Mouse (Mus musculus) C2C12 (cell line): ENCODE measurements at regions not wholly inside any gene's neighbourhood (a gene's known extent, or its start where the extent isn't known, plus 50 kb on each side); places are given as distances from the start of the nearest gene placed in this dataset.

ENCODE experiments used
- H3K27me3 ChIP-seq: one replicate; pipeline ENCODE4 v1.6.1; 2011; ENCODE audit not compliant: control insufficient read depth, insufficient read depth, insufficient read length
- H3K36me3 ChIP-seq: one replicate; pipeline ENCODE4 v1.6.1; 2011; ENCODE audit not compliant: control insufficient read depth, insufficient read depth
- H3K4me3 ChIP-seq: one replicate; pipeline ENCODE4 v1.5.1; 2011; ENCODE audit warnings: mild to moderate bottlenecking, control low read depth; ENCODE audit not compliant: poor library complexity, insufficient read depth, severe bottlenecking
- H3K79me2 ChIP-seq: one replicate; pipeline ENCODE4 v1.6.1; 2011; ENCODE audit not compliant: control insufficient read depth, insufficient read depth
- H3K79me3 ChIP-seq: one replicate; pipeline ENCODE4 v1.6.1; 2011; ENCODE audit warnings: low read depth, control low read depth
- H3ac ChIP-seq: one replicate; pipeline ENCODE3; 2011; ENCODE audit warnings: low read depth; ENCODE audit not compliant: control insufficient read depth, insufficient read length
- CEBPB ChIP-seq: IDR thresholded peaks from one replicate; pipeline ENCODE4 v1.6.1; 2011; ENCODE audit warnings: low read depth, mild to moderate bottlenecking, control low read depth, moderate library complexity
- CTCF ChIP-seq: IDR thresholded peaks from one replicate; pipeline ENCODE4 v1.5.1; 2011; ENCODE audit not compliant: control insufficient read depth, insufficient read depth, insufficient read length
- FOSL1 ChIP-seq: IDR thresholded peaks from one replicate; pipeline ENCODE4 v1.8.0; 2011; ENCODE audit warnings: mild to moderate bottlenecking, low read length; ENCODE audit not compliant: poor library complexity, insufficient read depth, severe bottlenecking
- MAX ChIP-seq: IDR thresholded peaks from one replicate; pipeline ENCODE4 v1.6.1; 2011; ENCODE audit warnings: mild to moderate bottlenecking, control low read depth
- MYOD1 ChIP-seq: IDR thresholded peaks from one replicate; pipeline ENCODE4 v1.6.1; 2011; ENCODE audit warnings: low read depth; ENCODE audit not compliant: control insufficient read depth, insufficient read length
- MYOG ChIP-seq: IDR thresholded peaks from one replicate; pipeline ENCODE4 v1.6.1; 2011; ENCODE audit not compliant: control insufficient read depth, insufficient read length; ENCODE audit errors: extremely low read depth
- USF1 ChIP-seq: IDR thresholded peaks from one replicate; pipeline ENCODE4 v1.6.1; 2011; ENCODE audit warnings: low read depth, mild to moderate bottlenecking, control low read depth, moderate library complexity

DNA sequence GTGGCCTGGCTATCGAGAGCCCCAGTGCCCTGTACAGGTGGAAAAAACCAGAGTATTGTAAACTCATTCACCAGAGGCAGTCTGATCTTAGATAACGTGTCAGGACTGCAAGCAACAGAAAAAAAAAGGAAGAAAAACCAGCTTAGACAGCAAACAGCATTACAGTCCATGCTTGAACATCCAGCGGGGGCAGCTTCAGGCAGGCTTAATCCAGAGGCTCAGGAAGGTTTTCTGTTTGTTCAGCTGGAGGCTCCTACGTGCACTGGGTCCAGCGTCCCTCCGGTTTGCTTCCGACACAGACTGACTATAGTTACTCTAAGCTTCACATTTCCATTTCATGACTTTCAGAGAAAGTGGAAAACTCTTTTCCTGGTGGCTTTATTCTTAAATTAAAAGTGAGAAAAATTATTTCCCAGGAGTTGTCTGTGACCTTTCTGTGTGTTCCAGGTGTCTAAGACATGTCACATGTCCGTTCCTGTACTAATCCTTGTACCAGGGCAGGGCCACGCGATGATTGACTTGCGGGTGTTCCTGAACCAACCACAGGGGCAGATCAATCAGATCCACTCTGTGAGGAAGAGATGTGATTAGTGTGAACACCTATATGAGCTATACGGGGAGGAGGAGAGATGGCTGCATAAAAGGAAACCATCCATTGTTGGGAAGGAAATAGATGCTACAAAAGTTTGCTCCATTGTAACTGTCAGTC is 144.4 kb upstream of the Fam241a start:
- no peak for TF ChIP-seq FOSL1
- no peak for TF ChIP-seq CTCF
- TF ChIP-seq MYOG, result no peak
- TF ChIP-seq MAX, result no peak
- no peak for TF ChIP-seq CEBPB
- no peak for TF ChIP-seq USF1
- no peak for TF ChIP-seq MYOD1

DNA sequence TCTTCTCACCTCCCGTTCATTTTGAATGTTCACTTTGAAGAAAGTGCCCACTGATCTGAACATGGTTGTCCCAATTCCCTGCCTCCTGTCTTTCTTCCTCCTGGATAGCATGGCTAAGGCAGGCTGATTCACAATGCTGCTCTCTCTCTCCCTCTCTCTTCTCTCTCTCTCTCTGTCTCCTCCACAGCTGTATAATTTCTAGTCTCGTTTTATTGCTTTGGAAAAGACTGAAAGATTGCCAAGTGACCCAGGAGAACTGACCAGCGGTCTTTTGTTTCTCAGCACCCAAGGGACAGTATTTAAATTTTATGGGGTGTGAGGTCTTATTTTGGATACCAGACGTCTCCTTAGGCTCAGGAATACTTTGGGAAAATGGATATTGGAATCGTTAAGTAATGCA is 143.1 kb upstream of the Fam241a start:
- no peak overlapping the region for H3ac ChIP-seq
- no peak overlapping the region for H3K4me3 ChIP-seq
- TF ChIP-seq USF1 (no peak), CTCF (no peak), MAX (no peak), MYOG (no peak), FOSL1 (no peak), CEBPB (no peak), MYOD1 (no peak)

More for the DNA sequence above, 144.4 kb upstream of the Fam241a start:
- H3ac ChIP-seq, result no peak overlapping the region
- no peaks in the 10 kb centered on the region for H3K79me3 ChIP-seq
- H3K4me3 ChIP-seq, result no peak overlapping the region
- no peaks in the 10 kb centered on the region for H3K27me3 ChIP-seq
- H3K36me3 ChIP-seq, result no peaks in the 10 kb centered on the region
- H3K79me2 ChIP-seq, result no peaks in the 10 kb centered on the region

DNA sequence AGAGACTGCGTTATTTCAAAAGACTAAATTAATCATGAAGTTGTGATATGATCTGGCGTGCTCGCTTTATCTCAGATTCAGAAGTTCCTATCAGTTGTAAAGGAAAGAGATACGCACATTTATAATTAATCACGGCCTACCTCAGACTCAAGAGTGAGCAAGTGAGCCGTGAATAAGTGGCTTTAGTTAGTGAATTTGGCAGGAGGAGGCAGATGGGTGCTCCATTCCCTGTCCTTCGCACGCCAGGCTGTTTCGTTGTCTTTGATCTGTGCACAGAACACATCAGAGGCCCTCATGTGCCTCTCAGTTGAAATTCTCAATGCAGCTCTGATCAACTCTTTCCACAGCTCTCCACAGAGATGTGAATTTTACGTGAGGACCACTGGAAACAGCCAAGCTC is 140.4 kb upstream of the Fam241a start:
- H3ac ChIP-seq, result no peak overlapping the region
- H3K27me3 ChIP-seq, result no peaks in the 10 kb centered on the region
- H3K79me3 ChIP-seq, result no peaks in the 10 kb centered on the region
- no peaks in the 10 kb centered on the region for H3K36me3 ChIP-seq
- no peak overlapping the region for H3K4me3 ChIP-seq
- H3K79me2 ChIP-seq, result no peaks in the 10 kb centered on the region
- no peak for TF ChIP-seq CEBPB

More for the DNA sequence above, 143.1 kb upstream of the Fam241a start:
- H3K27me3 ChIP-seq, result no peaks in the 10 kb centered on the region
- no peaks in the 10 kb centered on the region for H3K79me2 ChIP-seq
- H3K36me3 ChIP-seq, result no peaks in the 10 kb centered on the region
- no peaks in the 10 kb centered on the region for H3K79me3 ChIP-seq

DNA sequence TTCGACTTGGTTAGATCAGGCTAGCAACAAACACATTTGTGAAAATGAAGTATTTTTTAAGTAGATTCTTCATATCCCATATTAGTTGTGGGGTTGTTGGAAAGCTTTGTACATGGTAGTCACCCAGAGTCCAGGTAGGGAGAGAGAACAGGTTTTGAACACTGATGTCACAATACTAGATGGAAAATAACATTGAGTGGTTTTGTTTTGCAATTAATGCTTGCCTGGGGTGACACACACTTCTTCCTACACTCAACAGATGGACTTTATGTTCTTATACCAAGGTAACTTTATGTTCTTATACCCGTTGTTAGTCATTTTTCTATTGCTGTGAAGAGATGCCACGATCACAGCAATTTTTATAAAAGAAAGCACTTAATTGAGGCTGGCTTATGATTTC is 134.2 kb upstream of the Fam241a start:
- no peaks in the 10 kb centered on the region for H3K79me3 ChIP-seq
- no peak overlapping the region for H3K4me3 ChIP-seq
- TF ChIP-seq USF1 (no peak), MYOD1 (no peak), FOSL1 (no peak), CTCF (no peak), MYOG (no peak), MAX (no peak), CEBPB (no peak)
- no peaks in the 10 kb centered on the region for H3K36me3 ChIP-seq
- no peak overlapping the region for H3ac ChIP-seq
- H3K79me2 ChIP-seq, result no peaks in the 10 kb centered on the region
- H3K27me3 ChIP-seq, result no peaks in the 10 kb centered on the region

DNA sequence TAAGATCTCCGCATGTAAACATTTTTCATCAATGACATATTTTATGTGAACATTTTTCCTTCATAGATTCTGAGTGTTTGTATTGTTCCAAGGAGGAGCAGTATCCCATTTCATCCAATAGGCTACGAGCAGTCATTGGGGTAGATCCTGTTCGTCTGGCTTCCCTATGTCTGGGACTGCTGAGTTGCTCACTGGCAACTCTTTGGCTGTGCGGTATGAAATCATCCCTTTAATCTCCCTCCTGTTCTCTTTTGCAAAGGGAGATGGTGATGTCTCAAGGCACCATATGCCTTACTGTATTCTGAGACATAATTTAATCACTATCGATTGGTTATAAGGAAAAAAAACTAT is 133.4 kb upstream of the Fam241a start:
- Histone ChIP-seq H3ac (no peak overlapping the region), H3K79me2 (no peaks in the 10 kb centered on the region), H3K36me3 (no peaks in the 10 kb centered on the region), H3K79me3 (no peaks in the 10 kb centered on the region), H3K27me3 (no peaks in the 10 kb centered on the region), H3K4me3 (no peak overlapping the region)
- TF ChIP-seq MYOG (no peak), USF1 (no peak), CTCF (no peak), FOSL1 (no peak), CEBPB (no peak), MAX (no peak), MYOD1 (no peak)

DNA sequence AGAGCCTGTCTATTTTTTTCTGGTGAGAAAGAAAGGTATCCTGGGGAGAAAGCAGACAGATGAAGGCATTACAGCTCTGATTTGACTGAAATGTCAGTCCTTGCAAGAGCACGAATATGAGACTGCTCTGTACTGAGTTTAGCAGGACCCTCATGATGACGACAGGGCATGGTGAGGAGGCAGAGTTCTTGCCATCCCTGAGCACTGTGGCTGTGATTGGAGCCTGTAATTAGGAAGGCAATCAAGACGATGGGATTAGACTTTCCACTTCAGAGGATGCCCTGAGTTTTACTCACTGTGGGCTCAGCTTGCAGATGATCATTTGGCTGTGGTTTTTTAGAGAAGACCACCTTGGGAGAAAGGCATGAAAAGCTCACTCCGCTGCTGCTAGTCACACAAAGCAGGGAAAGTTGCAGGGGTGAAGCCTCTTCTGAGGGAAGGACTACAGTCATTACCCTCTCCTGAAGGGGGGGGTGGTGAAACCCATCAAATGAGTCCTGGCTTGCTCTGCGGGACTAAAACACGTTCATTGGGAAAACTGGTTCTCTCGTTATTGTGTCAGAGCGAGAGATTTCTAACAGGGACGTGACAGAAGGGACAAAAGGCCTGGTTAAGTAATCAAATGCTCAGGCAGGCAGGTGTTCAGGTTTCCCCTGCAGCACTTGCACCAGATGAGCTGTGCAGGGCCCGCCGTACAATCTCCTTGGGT is 132.9 kb upstream of the Fam241a start:
- Histone ChIP-seq H3K36me3 (no peaks in the 10 kb centered on the region), H3K79me3 (no peaks in the 10 kb centered on the region), H3ac (no peak overlapping the region), H3K79me2 (no peaks in the 10 kb centered on the region), H3K4me3 (no peak overlapping the region), H3K27me3 (no peaks in the 10 kb centered on the region)
- TF ChIP-seq USF1 (no peak), MYOD1 (no peak), MAX (no peak), CTCF (no peak), FOSL1 (no peak), CEBPB (no peak)
